Mouse (Mus musculus): ENCODE results near the gene Slc9c1.
"Not testable (repeated sequence)": the region's sequence is repeated elsewhere in the genome, so short reads cannot be mapped to it uniquely, and the experiment has no call there.

The Slc9c1 gene

GRCm38 (mm10) chr16:45535009-45535408, at the start of gene Slc9c1:
Gene Slc9c1 (plus strand): TSS chr16:45535309.
- DNase-seq (ENCODE audit: low read depth, low spot score): no peak

GRCm38 (mm10) chr16:45492927-45493326, 42.2 kb upstream of the Slc9c1 start, which contains the start of gene Gm609:
Gene Gm609 (minus strand): TSS chr16:45492969.
- no peak for DNase-seq (ENCODE audit: low read depth, low spot score)

- DNase-seq (ENCODE audit: low read depth, low spot score): peak; percentile 1
Measured at GRCm38 (mm10) chr16:45495326-45495725, 39.8 kb upstream of the Slc9c1 start.

GRCm38 (mm10) chr16:45525551-45525950, 9.6 kb upstream of the Slc9c1 start:
- no peak for DNase-seq (ENCODE audit: low read depth, low spot score)

- no peak for DNase-seq (ENCODE audit: low read depth, low spot score)
Measured at GRCm38 (mm10) chr16:45531950-45532349, 3.2 kb upstream of the Slc9c1 start, which contains the start of gene Gm17783. Gene Gm17783 (minus strand): TSS chr16:45532050.

GRCm38 (mm10) chr16:45538342-45538741, 3.2 kb downstream of the Slc9c1 start:
- DNase-seq (ENCODE audit: low read depth, low spot score): not testable (repeated sequence)

- no peak for DNase-seq (ENCODE audit: low read depth, low spot score)
Measured at GRCm38 (mm10) chr16:45542108-45542507, 7.0 kb downstream of the Slc9c1 start.

GRCm38 (mm10) chr16:45544341-45544740, 9.2 kb downstream of the Slc9c1 start:
- DNase-seq (ENCODE audit: low read depth, low spot score): no peak

GRCm38 (mm10) chr16:45547982-45548381, 12.9 kb downstream of the Slc9c1 start:
- no peak for DNase-seq (ENCODE audit: low read depth, low spot score)

- no peak for DNase-seq (ENCODE audit: low read depth, low spot score)
Measured at GRCm38 (mm10) chr16:45551579-45551978, 16.5 kb downstream of the Slc9c1 start.

- no peak for DNase-seq (ENCODE audit: low read depth, low spot score)
Measured at GRCm38 (mm10) chr16:45561747-45562146, 26.6 kb downstream of the Slc9c1 start.

GRCm38 (mm10) chr16:45572307-45572706, 37.2 kb downstream of the Slc9c1 start:
- no peak for DNase-seq (ENCODE audit: low read depth, low spot score)

GRCm38 (mm10) chr16:45579883-45580282, 44.8 kb downstream of the Slc9c1 start:
- no peak for DNase-seq (ENCODE audit: low read depth, low spot score)

- DNase-seq (ENCODE audit: low read depth, low spot score): peak; percentile 41
Measured at GRCm38 (mm10) chr16:45582512-45582911, 47.4 kb downstream of the Slc9c1 start.

- DNase-seq (ENCODE audit: low read depth, low spot score): peak; percentile 19
Measured at GRCm38 (mm10) chr16:45593656-45594055, 58.5 kb downstream of the Slc9c1 start.

GRCm38 (mm10) chr16:45595494-45595893, 60.4 kb downstream of the Slc9c1 start:
- DNase-seq (ENCODE audit: low read depth, low spot score): no peak

- peak; percentile 69 for DNase-seq (ENCODE audit: low read depth, low spot score)
Measured at GRCm38 (mm10) chr16:45608481-45608954, 73.4 kb downstream of the Slc9c1 start.

GRCm38 (mm10) chr16:45609300-45609699, 74.2 kb downstream of the Slc9c1 start:
- DNase-seq (ENCODE audit: low read depth, low spot score): peak; percentile 48

- DNase-seq (ENCODE audit: low read depth, low spot score): no peak
Measured at GRCm38 (mm10) chr16:45610267-45610666, 75.2 kb downstream of the Slc9c1 start, which contains the start of gene Gcsam. Gene Gcsam (plus strand): TSS chr16:45610380.

- DNase-seq (ENCODE audit: low read depth, low spot score): peak; percentile 14
Measured at GRCm38 (mm10) chr16:45613247-45613646, 78.1 kb downstream of the Slc9c1 start.

- DNase-seq (ENCODE audit: low read depth, low spot score): no peak
Measured at GRCm38 (mm10) chr16:45615944-45616343, 80.8 kb downstream of the Slc9c1 start.

- no peak for DNase-seq (ENCODE audit: low read depth, low spot score)
Measured at GRCm38 (mm10) chr16:45619751-45620375, 84.8 kb downstream of the Slc9c1 start.

GRCm38 (mm10) chr16:45623230-45623629, 88.1 kb downstream of the Slc9c1 start:
- DNase-seq (ENCODE audit: low read depth, low spot score): no peak
